19 mouse cellular contexts compared by ENCODE assay signal in genomic region chr10:9698141-9698540, GRCm38 (mm10). TPM values are rescaled to one million over a fixed set of nuclear protein-coding genes. Genes with fewer than 3 reads are reported as not detected.
"Had no signal": no experiment of that assay in that cellular context is flagged by ENCODE, and none has a peak within 500 bp of the region (broad histone marks: within the 10 kb centered on the region; RNA-seq: fewer than 3 reads in every experiment).

No protein-coding gene starts in this region.

- DNase-seq: kidney, adult 9 months; kidney, postnatal 14 days; kidney, postnatal 4 days; left cerebral cortex, postnatal 4 days; liver, postnatal 0 days; lung, embryonic 14.5 days; right cerebral cortex, postnatal 4 days; thymus, postnatal 25 days had no signal

- H3K4me3 ChIP-seq: limb, embryonic 12.5 days; limb, embryonic 15.5 days; midbrain, embryonic 12.5 days; midbrain, embryonic 15.5 days; neural tube, embryonic 12.5 days; neural tube, embryonic 15.5 days had no signal

- H3K9me3 ChIP-seq: limb, embryonic 12.5 days; limb, embryonic 15.5 days; midbrain, embryonic 12.5 days; midbrain, embryonic 15.5 days; neural tube, embryonic 12.5 days; neural tube, embryonic 15.5 days had no signal

- H3K36me3 ChIP-seq: limb, embryonic 12.5 days; limb, embryonic 15.5 days; midbrain, embryonic 12.5 days; midbrain, embryonic 15.5 days; neural tube, embryonic 12.5 days; neural tube, embryonic 15.5 days had no signal

- H3K4me1 ChIP-seq: limb, embryonic 15.5 days; midbrain, embryonic 12.5 days had no signal

- H3K9ac ChIP-seq: limb, embryonic 12.5 days; limb, embryonic 15.5 days; liver, embryonic 14.5 days; liver, postnatal 0 days; lung, embryonic 14.5 days; midbrain, embryonic 12.5 days; midbrain, embryonic 15.5 days; neural tube, embryonic 12.5 days; neural tube, embryonic 15.5 days had no signal

- H3K27me3 ChIP-seq: limb, embryonic 12.5 days; limb, embryonic 15.5 days; midbrain, embryonic 12.5 days; midbrain, embryonic 15.5 days; neural tube, embryonic 12.5 days; neural tube, embryonic 15.5 days had no signal

- H3K27ac ChIP-seq: limb, embryonic 12.5 days; limb, embryonic 15.5 days; liver, embryonic 14.5 days; macrophage; midbrain, embryonic 12.5 days; midbrain, embryonic 15.5 days; neural tube, embryonic 12.5 days; neural tube, embryonic 15.5 days had no signal

- ATAC-seq: liver, postnatal 0 days; lung, postnatal 0 days; midbrain, embryonic 15.5 days had no signal

- H3K4me2 ChIP-seq: limb, embryonic 12.5 days; limb, embryonic 15.5 days; liver, embryonic 11.5 days; midbrain, embryonic 12.5 days; midbrain, embryonic 15.5 days; neural tube, embryonic 12.5 days; neural tube, embryonic 15.5 days had no signal

RNA-seq across cellular contexts. Expression of gene Samd5, which starts 23.1 kb away (rescaled TPM):
- total RNA-seq: megakaryocyte, adult 5-6 weeks had no signal
